Mouse (Mus musculus): ENCODE data around the gene Ctnna3. TPM values are rescaled to one million over a fixed set of nuclear protein-coding genes. Genes with fewer than 3 reads are reported as not detected.
"Not testable (repeated sequence)": the region's sequence is repeated elsewhere in the genome, so short reads cannot be mapped to it uniquely, and the experiment has no call there.

Gene Ctnna3
- total and polyA plus RNA-seq, 3 experiments: not detected

DNA sequence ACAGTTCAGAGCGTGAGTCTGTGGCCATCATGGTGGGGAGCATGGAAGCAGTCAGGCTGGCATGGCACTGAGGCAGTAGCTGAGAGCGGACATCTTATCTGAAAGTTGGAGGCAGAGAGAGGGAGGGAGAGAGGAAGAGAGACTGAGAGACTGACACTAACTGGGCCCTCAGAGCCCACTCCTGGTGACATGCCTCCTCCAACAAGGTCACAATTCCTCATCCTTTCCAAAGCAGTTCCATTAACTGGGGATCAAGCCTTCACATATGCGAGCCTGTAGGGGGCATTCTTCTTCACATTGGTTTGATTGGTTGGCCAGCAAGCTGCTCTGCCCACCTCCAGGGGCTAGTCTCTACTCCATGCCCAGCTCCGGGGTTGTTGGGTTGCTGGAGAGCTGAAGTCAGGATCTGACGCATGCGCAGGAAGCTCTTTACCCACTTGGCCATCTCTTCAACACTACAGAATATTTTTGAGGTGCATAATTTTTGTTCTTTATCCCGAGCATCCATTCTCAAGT lies 1.4 kb downstream of the Ctnna3 start:
- Histone ChIP-seq H3K4me3 (ENCODE audit: low read depth, low read length) (no peak overlapping the region), H3K9me3 (replicated peaks) (no peaks in the 10 kb centered on the region), H3K27me3 (ENCODE audit: insufficient read depth, low read length) (0 out of 2 replicates have a peak, but pooled peaks cover 2% of the 10 kb centered on the region), H3K36me3 (replicated peaks) (no peaks in the 10 kb centered on the region), H3K4me1 (ENCODE audit: insufficient read depth, low read depth, low read length) (peaks cover 5% of the 10 kb centered on the region)
- DNase-seq (ENCODE audit: low spot score): no peak
- TF ChIP-seq GATA2 (IDR thresholded peaks at IDR 0.05; ENCODE audit: borderline replicate concordance, low read depth, low read length) (no peak), CTCF (IDR thresholded peaks at IDR 0.05; ENCODE audit: low read depth, low read length) (no peak), TAL1 (conservative IDR thresholded peaks at IDR 0.05; ENCODE audit: low read depth, low read length) (no peak), GATA1 (IDR thresholded peaks at IDR 0.05; ENCODE audit: borderline replicate concordance, low read length) (no peak), POLR2AphosphoS5 (IDR thresholded peaks at IDR 0.05; ENCODE audit: insufficient replicate concordance, low read depth, low read length) (no peak)
- no peak for ATAC-seq (ENCODE audit: extremely low read depth, insufficient number of reproducible peaks, low FRiP score, poor library complexity, severe bottlenecking)

- Histone ChIP-seq H3K4me3 (ENCODE audit: low read depth, low read length) (no peak overlapping the region), H3K4me1 (ENCODE audit: insufficient read depth, low read depth, low read length) (peaks cover 5% of the 10 kb centered on the region)
Measured at GRCm38 (mm10) chr10:63432099-63432498, 2.2 kb downstream of the Ctnna3 start.

GRCm38 (mm10) chr10:63432887-63433286 lies 3.0 kb downstream of the Ctnna3 start:
- no peak for DNase-seq (ENCODE audit: low spot score)
- Histone ChIP-seq H3K27me3 (ENCODE audit: insufficient read depth, low read length) (no peaks in the 10 kb centered on the region), H3K9me3 (replicated peaks) (no peaks in the 10 kb centered on the region), H3K4me1 (ENCODE audit: insufficient read depth, low read depth, low read length) (peaks cover 5% of the 10 kb centered on the region), H3K4me3 (ENCODE audit: low read depth, low read length) (no peak overlapping the region), H3K36me3 (replicated peaks) (no peaks in the 10 kb centered on the region)
- ATAC-seq (ENCODE audit: extremely low read depth, insufficient number of reproducible peaks, low FRiP score, poor library complexity, severe bottlenecking): no peak
- TF ChIP-seq GATA2 (IDR thresholded peaks at IDR 0.05; ENCODE audit: borderline replicate concordance, low read depth, low read length) (no peak), GATA1 (IDR thresholded peaks at IDR 0.05; ENCODE audit: borderline replicate concordance, low read length) (no peak), CTCF (IDR thresholded peaks at IDR 0.05; ENCODE audit: low read depth, low read length) (no peak), TAL1 (conservative IDR thresholded peaks at IDR 0.05; ENCODE audit: low read depth, low read length) (no peak), POLR2AphosphoS5 (IDR thresholded peaks at IDR 0.05; ENCODE audit: insufficient replicate concordance, low read depth, low read length) (no peak)

More at GRCm38 (mm10) chr10:63432099-63432498, 2.2 kb downstream of the Ctnna3 start:
- no peaks in the 10 kb centered on the region for H3K36me3 ChIP-seq (replicated peaks)
- DNase-seq (ENCODE audit: low spot score) (no peak), ATAC-seq (ENCODE audit: extremely low read depth, insufficient number of reproducible peaks, low FRiP score, poor library complexity, severe bottlenecking) (no peak)
- no peaks in the 10 kb centered on the region for H3K9me3 ChIP-seq (replicated peaks)
- no peak for TF ChIP-seq GATA2 (IDR thresholded peaks at IDR 0.05; ENCODE audit: borderline replicate concordance, low read depth, low read length)
- no peak for TF ChIP-seq GATA1 (IDR thresholded peaks at IDR 0.05; ENCODE audit: borderline replicate concordance, low read length)
- no peak for TF ChIP-seq POLR2AphosphoS5 (IDR thresholded peaks at IDR 0.05; ENCODE audit: insufficient replicate concordance, low read depth, low read length)
- no peak for TF ChIP-seq TAL1 (conservative IDR thresholded peaks at IDR 0.05; ENCODE audit: low read depth, low read length)
- no peak for TF ChIP-seq CTCF (IDR thresholded peaks at IDR 0.05; ENCODE audit: low read depth, low read length)
- no peaks in the 10 kb centered on the region for H3K27me3 ChIP-seq (ENCODE audit: insufficient read depth, low read length)

GRCm38 (mm10) chr10:63438736-63439262 lies 8.9 kb downstream of the Ctnna3 start:
- Histone ChIP-seq H3K4me1 (ENCODE audit: insufficient read depth, low read depth, low read length) (no peaks in the 10 kb centered on the region), H3K4me3 (ENCODE audit: low read depth, low read length) (no peak overlapping the region), H3K36me3 (replicated peaks) (no peaks in the 10 kb centered on the region), H3K27me3 (ENCODE audit: insufficient read depth, low read length) (no peaks in the 10 kb centered on the region), H3K9me3 (replicated peaks) (no peaks in the 10 kb centered on the region)
- TF ChIP-seq POLR2AphosphoS5 (IDR thresholded peaks at IDR 0.05; ENCODE audit: insufficient replicate concordance, low read depth, low read length) (no peak), GATA2 (IDR thresholded peaks at IDR 0.05; ENCODE audit: borderline replicate concordance, low read depth, low read length) (no peak), GATA1 (IDR thresholded peaks at IDR 0.05; ENCODE audit: borderline replicate concordance, low read length) (no peak), CTCF (IDR thresholded peaks at IDR 0.05; ENCODE audit: low read depth, low read length) (no peak), TAL1 (conservative IDR thresholded peaks at IDR 0.05; ENCODE audit: low read depth, low read length) (no peak)
- DNase-seq (ENCODE audit: low spot score) (no peak), ATAC-seq (ENCODE audit: extremely low read depth, insufficient number of reproducible peaks, low FRiP score, poor library complexity, severe bottlenecking) (no peak)

GRCm38 (mm10) chr10:63439694-63440228 lies 9.9 kb downstream of the Ctnna3 start:
- H3K27me3 ChIP-seq (ENCODE audit: insufficient read depth, low read length): no peaks in the 10 kb centered on the region
- DNase-seq (ENCODE audit: low spot score) (no peak), ATAC-seq (ENCODE audit: extremely low read depth, insufficient number of reproducible peaks, low FRiP score, poor library complexity, severe bottlenecking) (no peak)
- TF ChIP-seq CTCF (IDR thresholded peaks at IDR 0.05; ENCODE audit: low read depth, low read length) (no peak), POLR2AphosphoS5 (IDR thresholded peaks at IDR 0.05; ENCODE audit: insufficient replicate concordance, low read depth, low read length) (no peak), GATA2 (IDR thresholded peaks at IDR 0.05; ENCODE audit: borderline replicate concordance, low read depth, low read length) (no peak), TAL1 (conservative IDR thresholded peaks at IDR 0.05; ENCODE audit: low read depth, low read length) (no peak), GATA1 (IDR thresholded peaks at IDR 0.05; ENCODE audit: borderline replicate concordance, low read length) (no peak)
- H3K4me1 ChIP-seq (ENCODE audit: insufficient read depth, low read depth, low read length): no peaks in the 10 kb centered on the region
- no peaks in the 10 kb centered on the region for H3K9me3 ChIP-seq (replicated peaks)
- H3K36me3 ChIP-seq (replicated peaks): no peaks in the 10 kb centered on the region
- H3K4me3 ChIP-seq (ENCODE audit: low read depth, low read length): no peak overlapping the region

- not testable (repeated sequence) for H3K36me3 ChIP-seq (replicated peaks); ATAC-seq (ENCODE audit: extremely low read depth, insufficient number of reproducible peaks, low FRiP score, poor library complexity, severe bottlenecking); DNase-seq (ENCODE audit: low spot score); H3K4me3 ChIP-seq (ENCODE audit: low read depth, low read length); H3K9me3 ChIP-seq (replicated peaks); H3K27me3 ChIP-seq (ENCODE audit: insufficient read depth, low read length); H3K4me1 ChIP-seq (ENCODE audit: insufficient read depth, low read depth, low read length)
Measured at GRCm38 (mm10) chr10:63444602-63445387, 14.9 kb downstream of the Ctnna3 start.

Measured in G1E (cell line).